Mouse (Mus musculus) CH12.LX (cell line): ENCODE results near the gene Rgs3.

Experiments used
- CHD2 ChIP-seq: IDR thresholded peaks from 2 replicates; pipeline ENCODE4 v1.6.1; 2011; ENCODE audit warnings: low read length, improper control_type of control experiment
- CTCF ChIP-seq, 2 experiments: IDR thresholded peaks in 1 of 2; conservative IDR thresholded peaks in 1 of 2; 2 replicates each; pipeline ENCODE4 v1.5.1; 2011 to 2012; ENCODE audit warnings: low read depth in 2 of 2, low read length in 2 of 2, improper control_type of control experiment in 1 of 2, inconsistent platforms in 1 of 2, mild to moderate bottlenecking in 1 of 2, moderate library complexity in 1 of 2
- E2F4 ChIP-seq: IDR thresholded peaks from 2 replicates; pipeline ENCODE4 v1.6.1; 2011; ENCODE audit warnings: low read depth, low read length, improper control_type of control experiment; ENCODE audit not compliant: insufficient replicate concordance
- ELF1 ChIP-seq: IDR thresholded peaks from 2 replicates; pipeline ENCODE4 v1.6.1; 2014; ENCODE audit warnings: low read depth, mild to moderate bottlenecking, inconsistent platforms, low read length, improper control_type of control experiment
- EP300 ChIP-seq: IDR thresholded peaks from 2 replicates; pipeline ENCODE4 v1.6.1; 2011; ENCODE audit warnings: low read length, improper control_type of control experiment
- JUN ChIP-seq: IDR thresholded peaks from 2 replicates; pipeline ENCODE4 v1.6.1; 2011; ENCODE audit warnings: low read depth, mild to moderate bottlenecking, low read length, improper control_type of control experiment, moderate library complexity; ENCODE audit not compliant: insufficient read depth
- MYC ChIP-seq: IDR thresholded peaks from 2 replicates; pipeline ENCODE4 v1.6.1; 2011; ENCODE audit warnings: low read depth, mild to moderate bottlenecking, improper control_type of control experiment, low read length
- POLR2A ChIP-seq: IDR thresholded peaks from 2 replicates; pipeline ENCODE4 v1.6.1; 2011; ENCODE audit warnings: low read depth, mild to moderate bottlenecking, improper control_type of control experiment, low read length
- POLR2AphosphoS2 ChIP-seq: IDR thresholded peaks from 2 replicates; pipeline ENCODE4 v1.6.1; 2011; ENCODE audit warnings: low read depth, low read length, improper control_type of control experiment
- RAD21 ChIP-seq: IDR thresholded peaks from 2 replicates; pipeline ENCODE4 v1.6.1; 2011; ENCODE audit warnings: low read depth, mild to moderate bottlenecking, low read length, improper control_type of control experiment, moderate library complexity
- SIN3A ChIP-seq: IDR thresholded peaks from 2 replicates; pipeline ENCODE4 v1.6.1; 2012; ENCODE audit warnings: low read length, improper control_type of control experiment, inconsistent platforms
- TCF12 ChIP-seq: IDR thresholded peaks from 2 replicates; pipeline ENCODE4 v1.6.1; 2014; ENCODE audit warnings: low read depth, mild to moderate bottlenecking, inconsistent platforms, low read length, improper control_type of control experiment
- UBTF ChIP-seq: IDR thresholded peaks from 2 replicates; pipeline ENCODE4 v1.6.1; 2012; ENCODE audit warnings: low read depth, mild to moderate bottlenecking, inconsistent platforms, low read length, improper control_type of control experiment, moderate library complexity
- ZC3H11A ChIP-seq: IDR thresholded peaks from 2 replicates; pipeline ENCODE4 v1.6.1; 2012; ENCODE audit warnings: low read depth, mild to moderate bottlenecking, inconsistent platforms, low read length, improper control_type of control experiment

GRCm38 (mm10) chr4:62652215-62652614 lies 92.6 kb downstream of the Rgs3 start:
- TF ChIP-seq CTCF (conservative IDR thresholded peaks at IDR 0.05 in 1 of 2, IDR thresholded peaks at IDR 0.05 in 1 of 2; ENCODE audit: low read depth in 2 of 2, low read length in 2 of 2) = no peak
- no peak for TF ChIP-seq EP300
- no peak for TF ChIP-seq POLR2A
- TF ChIP-seq MYC = no peak
- TF ChIP-seq SIN3A = no peak
- no peak for TF ChIP-seq TCF12
- TF ChIP-seq UBTF = no peak
- no peak for TF ChIP-seq ZC3H11A
- TF ChIP-seq E2F4 = no peak
- TF ChIP-seq RAD21 = no peak
- TF ChIP-seq CHD2 = no peak
- no peak for TF ChIP-seq JUN
- no peak for TF ChIP-seq POLR2AphosphoS2
- no peak for TF ChIP-seq ELF1
